Mouse (Mus musculus) embryo, embryonic 11 days (tissue): ENCODE data around the gene Galnt10.
A peak's percentile ranks its signal among the peaks of the same experiment; 100 is the strongest.

ENCODE experiments used
- DNase-seq: peaks from one replicate; pipeline ENCODE4 v3.0.0-alpha.2; 2015

The Galnt10 gene

DNA sequence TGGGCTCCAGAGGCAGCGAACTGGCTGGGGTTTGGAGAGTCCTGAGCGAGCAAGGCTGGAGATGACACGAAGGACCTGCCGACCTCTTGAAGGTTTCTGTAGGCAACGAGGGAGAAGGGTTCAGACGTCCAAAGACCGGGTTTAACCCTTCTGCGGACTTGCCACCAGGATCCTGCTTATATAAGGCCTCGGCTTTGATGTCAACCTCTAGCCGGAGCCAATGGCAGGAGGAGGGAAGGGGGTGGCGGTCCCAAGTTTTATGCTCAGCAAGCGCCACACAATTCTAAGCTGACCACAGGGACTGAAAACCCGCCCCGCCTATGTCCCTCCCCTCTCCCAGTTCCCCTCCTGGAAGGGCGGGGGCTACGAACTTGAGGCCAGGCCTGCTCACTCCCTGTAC, 186.6 kb downstream of the Galnt10 start:
- DNase-seq, result peak; percentile 57

DNA sequence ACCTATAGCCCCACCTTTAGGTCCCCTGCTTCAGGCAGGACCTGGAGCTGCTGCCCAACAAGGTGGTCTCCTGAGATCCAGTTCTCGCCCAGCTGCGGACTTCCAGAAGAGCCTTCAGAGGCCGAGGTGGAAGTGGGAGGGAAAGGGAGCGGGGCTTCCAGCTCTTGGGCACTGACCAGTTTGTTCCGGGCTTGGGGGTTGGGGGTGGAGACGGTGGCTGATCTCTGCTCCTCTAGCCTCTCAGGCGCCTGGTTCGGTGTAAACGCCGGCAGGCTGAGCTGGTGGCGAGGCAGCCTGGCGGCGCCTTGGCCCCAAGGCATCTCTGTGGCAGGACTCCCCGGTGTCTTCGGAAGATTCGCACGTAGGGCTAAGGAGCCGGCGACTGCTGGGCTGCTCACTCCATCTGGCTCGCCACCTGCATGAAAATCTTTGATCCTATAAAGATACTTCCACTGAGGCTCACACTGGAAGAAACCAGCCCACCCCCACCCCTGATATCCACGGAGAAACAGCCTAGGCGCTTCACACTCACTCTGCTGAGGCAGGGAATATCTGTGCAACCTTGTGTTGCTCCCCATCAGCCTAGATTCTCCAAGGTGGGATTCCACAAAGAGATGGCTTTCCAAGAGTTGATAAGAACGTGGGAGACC, 187.4 kb downstream of the Galnt10 start, which contains the start of gene Hand1:
Gene Hand1 (minus strand): TSS at position 267 of the 650 bp plus-strand sequence.
- DNase-seq, result peak; percentile 40

DNA sequence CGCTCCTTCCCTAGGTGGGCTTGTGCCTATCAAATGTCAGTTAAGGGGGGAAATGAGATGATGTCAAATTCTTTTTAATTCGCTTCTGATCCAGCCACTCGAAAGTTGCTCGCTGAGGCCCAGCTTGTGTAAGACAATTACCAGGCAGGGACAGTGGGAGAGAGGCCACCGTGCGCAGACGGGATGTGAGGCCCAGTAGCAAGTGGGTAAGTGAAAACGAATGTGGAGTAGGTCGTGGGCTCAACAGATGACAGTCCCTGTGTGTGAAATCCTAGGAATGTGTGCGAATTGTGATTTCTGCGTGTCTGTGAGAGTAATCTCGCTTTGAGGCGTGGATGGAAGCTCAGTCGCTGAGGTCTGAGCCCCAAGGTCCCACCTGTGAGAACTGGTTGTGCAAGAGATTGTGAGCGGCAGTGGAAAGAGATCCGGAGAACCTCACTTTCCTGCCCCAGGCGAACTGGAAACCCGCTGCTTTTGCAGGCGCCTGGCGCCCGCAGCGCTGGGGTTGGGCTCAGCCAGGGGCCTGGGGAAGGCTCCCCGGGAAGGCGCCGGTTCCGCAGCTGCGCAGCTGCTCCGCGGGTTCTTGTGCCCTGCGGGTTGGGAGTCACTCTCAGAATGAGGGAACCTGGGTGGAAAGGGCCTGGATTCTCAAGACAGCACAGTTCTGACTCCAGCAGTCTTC, 188.2 kb downstream of the Galnt10 start:
- DNase-seq, result peak; percentile 59

DNA sequence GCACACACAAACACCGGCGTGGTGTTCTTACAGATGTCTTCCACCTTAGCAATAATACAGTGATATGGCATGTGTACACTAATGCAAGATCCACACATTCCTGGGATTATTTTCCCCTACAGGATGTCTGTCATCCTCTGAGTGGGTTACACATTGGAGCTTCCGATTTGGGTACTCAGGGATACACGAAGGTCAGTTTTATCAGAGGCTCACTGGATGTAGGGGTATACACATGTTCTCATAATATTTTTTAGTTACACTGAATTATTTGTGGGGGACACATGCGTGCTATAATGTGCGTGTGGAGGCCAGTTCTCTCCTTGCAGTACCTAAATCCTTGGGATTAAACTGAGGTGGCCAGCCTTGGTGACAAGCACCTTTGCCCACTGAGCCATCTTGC, 188.8 kb downstream of the Galnt10 start:
- no peak for DNase-seq

DNA sequence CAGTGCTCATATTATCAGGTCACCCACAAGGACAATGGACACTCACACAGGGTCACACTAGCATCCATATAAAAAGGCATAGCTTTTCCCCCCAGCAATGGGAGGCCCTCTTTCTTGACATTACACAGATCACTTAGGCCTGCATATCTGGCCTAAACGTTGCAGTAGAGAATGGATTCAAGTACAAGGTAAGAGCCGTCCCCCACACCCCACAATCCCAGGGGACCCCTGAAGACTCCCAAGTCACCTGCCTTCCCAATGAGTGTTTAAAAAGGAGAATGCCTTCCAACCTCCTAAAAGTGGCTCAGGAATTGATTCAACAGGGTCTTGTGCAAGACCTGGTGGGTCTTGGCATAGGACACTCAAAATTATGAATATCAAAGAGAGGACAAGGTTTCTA, 190.1 kb downstream of the Galnt10 start:
- no peak for DNase-seq

DNA sequence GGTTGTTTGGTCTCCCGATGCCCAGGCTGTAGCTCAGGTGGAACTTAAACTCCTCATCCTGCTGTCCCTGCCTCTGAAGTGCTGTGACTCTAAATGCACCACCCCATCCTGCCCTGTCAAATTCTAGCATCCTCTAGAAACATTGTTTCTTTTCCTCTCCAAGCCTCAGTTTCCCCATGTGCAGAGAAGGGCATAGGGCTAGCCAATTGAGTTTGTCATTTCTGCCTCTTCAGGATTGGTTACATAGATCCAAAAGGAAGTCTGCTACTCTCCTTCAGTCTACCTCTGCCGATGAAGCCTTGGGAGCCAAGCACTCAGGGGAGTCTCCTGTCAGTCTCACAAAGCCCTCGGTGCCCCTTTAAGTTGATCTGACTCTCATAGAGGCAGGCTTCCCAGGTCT, 190.7 kb downstream of the Galnt10 start:
- no peak for DNase-seq

DNA sequence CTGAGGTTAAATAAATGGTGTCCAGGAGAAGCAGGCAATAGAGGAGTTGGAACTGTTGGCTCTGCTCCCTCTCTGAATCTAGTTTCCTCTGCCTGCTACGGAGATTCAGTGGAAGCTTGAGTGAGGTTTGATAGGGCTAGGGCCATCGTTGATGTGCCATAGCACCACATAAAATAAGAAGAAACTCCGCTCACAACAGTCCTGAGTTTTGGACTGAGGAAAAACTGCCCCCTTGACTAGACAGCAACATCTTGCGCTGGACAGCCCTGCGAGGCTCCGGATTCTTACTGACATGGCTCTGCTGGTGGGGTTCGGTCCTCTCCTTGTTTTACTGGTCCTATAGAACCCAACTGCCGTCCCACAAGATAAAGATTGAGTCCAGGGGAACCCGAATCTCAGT, 191.2 kb downstream of the Galnt10 start:
- DNase-seq, result no peak
